Mouse (Mus musculus) kidney, adult 8-10 months (tissue): ENCODE measurements around the gene Ptpn22.

Source experiments
- DNase-seq, 2 experiments: peaks; one replicate each; pipeline ENCODE4 v3.0.0; 2022

The Ptpn22 gene

DNA sequence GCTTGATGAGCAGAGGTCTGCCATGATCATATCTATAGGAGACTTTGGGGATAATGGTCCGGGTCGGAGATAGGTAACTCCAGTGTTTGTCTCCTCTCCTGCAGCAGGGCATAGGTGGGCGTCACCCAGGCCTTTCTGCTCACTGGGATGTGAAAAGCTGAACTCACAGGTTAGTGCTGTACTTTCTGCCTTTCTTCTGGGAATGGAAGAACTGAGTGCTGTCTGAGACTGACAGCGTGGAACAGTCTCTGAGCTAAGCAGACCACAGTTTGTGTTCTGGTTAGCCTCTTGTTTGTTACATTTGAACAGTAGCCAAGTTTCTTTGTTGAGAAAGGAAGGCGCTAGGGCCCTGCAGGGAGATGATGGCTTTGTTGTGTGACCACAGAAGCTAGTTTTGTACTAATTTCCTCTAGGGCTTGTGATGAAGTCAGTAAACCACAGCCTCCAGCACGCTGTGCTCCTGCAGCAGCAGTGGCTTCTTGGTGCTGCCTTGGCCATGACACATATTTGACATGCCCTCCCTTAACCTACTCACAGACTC is 326 bp downstream of the Ptpn22 start:
- DNase-seq: peak in 1 of 2 experiments; percentile 43

DNA sequence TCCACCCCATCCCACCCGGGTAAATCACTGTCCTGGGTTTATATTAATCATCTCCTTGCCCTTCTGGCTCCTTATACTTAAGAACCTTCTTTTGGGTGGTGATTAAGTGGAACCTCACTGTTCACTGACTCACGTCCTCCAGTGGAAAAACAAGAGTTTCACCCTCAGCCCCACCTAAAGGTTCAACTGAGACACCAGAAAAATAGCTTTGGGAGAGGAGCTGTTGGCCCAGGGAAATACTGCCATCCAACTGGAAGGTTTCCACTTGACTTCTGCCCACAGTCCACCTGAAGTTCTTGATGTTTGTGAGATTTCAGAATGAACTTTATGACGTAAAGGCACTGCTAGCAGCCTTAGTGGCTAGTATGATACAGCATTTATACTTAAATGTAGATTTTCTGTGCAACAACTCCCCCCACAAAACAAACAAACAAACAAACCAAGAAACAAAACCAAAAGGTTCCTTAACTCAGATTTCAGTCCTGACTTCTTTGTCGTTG is 3.2 kb downstream of the Ptpn22 start:
- no peak for DNase-seq

DNA sequence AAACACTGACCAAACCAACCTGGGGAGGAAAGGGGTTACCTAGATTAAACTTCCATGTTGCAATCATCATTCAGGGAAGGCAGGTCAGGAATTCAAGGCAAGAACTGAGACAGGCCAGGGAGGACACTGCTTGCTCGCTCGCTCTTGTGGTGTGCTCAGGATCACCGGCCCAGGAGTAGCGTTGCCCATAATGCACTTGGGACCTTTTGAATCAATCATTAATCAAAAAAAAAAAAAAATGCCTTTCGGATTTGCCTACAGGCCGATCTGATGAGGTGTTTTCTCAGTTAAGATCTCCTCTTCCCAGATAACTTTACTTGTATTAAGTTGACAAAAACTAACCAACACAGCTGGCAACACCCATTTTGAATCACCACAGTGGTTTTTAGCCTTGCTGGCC is 4.6 kb downstream of the Ptpn22 start:
- peak; percentile 39 to 42 for DNase-seq

DNA sequence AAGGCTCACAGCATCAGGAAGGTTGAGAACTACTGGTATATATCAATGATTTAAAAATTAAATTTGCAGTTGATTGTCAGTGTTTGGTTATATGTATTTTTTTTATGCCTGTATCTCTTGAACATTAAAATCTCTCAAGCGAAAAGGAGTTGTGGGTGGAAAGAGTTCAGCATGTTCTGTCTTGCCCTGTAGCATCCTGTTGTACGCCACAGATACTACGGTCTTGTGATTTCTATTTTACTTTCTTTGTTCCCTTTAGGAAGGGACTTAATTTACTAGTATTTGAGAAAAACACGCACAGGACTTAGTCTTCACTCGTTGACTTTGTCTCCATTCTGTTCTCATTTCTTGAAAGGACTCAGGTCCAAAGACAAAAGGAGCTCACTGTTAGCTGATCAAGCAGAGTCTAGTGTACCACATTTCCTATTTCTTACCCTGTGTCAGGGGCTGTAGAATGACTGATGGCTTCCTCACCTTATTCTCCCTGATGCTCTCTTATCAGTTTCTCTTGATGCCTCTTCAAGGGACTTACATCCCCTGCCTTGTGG is 7.9 kb downstream of the Ptpn22 start:
- DNase-seq: no peak

DNA sequence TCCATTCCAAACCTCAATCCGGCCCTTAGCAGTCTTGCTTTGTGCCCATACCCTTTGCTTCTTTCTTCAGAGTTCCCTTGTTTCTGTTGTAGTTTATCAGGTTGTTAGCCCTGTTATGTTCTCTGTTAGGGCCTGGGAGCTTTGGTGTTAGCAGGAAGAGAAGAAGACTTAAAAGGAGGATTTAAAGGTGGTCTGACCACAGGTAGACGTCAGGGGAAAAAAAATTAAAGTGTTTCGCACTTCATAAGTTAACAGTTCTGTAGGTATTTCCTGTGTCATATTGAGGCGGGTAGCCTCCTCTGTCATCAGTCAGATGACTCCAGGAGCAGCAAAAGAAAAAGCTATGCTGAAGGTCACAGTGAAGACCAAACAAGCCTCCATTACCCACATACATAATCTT is 8.4 kb downstream of the Ptpn22 start:
- DNase-seq: no peak

DNA sequence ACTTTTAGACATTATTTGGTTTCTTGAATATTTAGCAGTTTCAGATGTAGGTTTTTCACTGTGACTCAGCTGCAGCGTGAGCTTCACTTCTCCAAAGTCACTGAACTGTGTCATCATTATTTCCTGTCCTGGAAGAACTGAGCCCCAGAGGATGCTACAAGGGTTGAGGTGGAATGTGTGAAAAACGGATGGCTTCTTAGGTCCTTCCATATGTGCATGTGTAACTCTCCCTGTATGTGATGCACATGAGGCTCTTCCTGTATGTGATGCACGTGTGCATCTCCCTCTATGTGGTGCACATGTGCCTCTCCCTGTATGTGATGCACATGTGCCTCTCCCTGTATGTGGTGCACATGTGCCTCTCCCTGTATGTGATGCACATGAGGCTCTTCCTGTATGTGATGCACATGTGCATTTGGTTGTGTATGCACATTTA is 13.1 kb downstream of the Ptpn22 start:
- DNase-seq: no peak

DNA sequence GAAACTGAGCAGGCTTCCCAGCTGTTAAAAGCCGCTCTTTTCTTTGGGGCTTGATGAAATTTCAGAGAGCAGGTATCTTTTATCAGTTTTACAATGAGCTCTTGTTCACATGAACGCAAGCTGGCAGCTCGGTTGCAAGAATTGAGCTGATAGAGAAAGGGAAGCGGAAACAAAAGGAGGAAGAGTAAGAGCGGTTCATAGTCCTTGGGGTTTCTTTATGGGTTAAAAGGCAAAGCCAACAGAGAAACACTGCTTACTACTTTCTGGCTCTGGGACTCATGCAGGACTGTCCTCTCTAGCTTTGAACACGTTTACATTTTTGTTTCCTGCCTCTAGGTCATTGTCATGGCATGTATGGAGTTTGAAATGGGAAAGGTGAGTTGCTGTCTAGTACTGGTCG is 14.7 kb downstream of the Ptpn22 start:
- no peak for DNase-seq

DNA sequence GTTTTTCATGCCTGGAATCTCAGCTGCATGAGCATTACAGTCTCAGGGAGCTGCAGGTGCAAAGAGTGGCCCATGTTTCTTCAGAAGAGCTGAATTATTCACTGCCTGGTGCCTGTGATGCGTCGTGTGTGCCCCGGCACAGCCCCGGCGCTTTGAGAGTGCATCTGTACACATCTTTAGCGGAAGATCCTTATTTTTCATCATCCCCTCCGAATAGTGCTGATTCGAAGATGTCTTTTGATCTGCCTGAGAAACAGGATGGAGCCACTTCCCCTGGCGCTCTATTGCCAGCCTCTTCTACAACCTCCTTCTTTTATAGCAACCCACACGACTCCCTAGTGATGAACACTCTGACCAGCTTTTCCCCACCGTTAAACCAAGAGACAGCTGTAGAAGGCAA is 26.4 kb downstream of the Ptpn22 start:
- no peak for DNase-seq

DNA sequence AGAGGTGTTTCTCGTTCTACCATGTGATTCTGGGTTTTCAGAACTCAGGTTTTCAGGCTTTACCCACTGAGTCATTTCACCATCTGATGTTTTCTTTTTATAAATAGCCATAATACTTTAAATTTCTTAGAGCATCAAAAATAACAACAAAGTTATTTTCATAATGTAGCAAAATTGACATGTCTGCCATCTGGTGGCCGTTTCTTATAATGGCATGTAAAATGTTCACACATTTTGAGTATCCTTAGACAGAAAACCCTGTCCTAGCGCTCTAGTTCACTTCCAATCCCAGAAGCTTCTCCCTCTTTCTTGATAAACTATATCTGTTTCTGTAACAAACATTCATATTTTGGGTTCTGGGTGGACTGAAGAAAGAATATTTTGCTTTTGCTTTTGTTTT is 28.0 kb downstream of the Ptpn22 start:
- DNase-seq: peak; percentile 17 to 23

DNA sequence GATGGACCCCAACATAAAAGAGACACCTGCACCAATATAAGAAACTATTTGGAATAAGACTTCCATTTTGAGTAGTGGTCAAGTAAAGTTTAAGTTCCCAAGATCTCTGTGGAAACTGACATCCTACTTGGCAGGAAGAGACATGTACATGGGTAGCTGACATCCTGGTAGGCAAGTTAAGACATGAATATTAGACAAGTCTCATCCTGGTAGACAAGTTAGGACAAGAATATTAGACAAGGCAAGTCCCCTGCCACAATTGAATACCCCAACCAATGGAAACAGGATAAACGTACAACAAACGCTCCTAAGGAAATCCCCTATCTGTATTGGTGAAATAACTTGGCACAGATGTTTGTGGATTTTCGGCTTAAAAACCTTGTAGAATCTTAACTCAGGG is 33.8 kb downstream of the Ptpn22 start:
- DNase-seq: no peak

DNA sequence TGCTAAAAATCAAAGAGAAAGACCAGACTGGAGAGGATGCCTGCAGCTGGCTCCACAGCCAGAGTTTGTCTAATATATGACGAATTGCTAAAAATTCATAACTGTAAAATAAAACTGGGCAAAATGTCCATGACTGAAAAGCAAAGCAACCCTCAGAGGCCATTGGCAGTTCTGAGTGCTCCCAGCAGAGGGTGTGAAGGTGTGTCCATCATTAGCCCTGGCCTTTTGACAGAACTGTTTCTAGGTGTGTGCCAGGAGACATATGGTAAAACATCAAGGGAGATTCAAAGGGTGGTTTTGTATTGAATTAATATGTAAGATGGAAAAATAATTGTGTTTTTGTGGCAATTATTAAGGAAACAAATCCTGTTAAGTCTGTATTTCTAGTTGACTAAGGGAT is 45.1 kb downstream of the Ptpn22 start:
- DNase-seq: peak; percentile 22 to 53

DNA sequence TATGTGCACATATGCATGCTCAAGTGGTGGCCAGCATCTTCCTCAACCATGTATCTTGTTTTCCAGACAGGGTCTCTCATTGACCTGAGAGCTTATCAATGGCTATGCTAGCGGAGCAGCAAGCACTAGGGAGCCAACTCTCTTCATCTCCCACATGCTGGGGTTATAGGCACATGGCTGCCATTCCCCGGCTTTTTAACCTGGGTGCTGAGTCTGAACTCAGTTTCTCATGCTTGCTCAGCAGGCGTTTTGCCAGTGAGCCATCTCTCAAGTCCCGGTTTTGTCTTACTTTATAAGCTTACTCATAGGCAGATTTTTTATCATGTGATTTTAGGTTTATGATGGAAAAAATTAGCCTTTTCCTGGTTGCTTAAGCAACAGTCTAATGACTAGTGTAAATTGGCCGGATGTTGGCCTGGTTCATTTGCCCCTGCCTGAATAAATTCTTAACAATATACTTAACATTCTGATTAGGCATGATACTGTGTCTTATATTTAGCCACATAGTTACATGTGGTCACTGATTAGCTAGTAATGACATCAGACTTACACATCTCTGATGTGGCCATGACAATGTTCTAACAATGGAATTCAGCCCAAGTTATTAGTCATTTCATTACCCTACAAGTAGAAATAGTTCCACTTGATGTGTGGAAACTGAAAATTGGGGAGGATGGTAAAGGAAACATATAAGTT is 47.9 kb downstream of the Ptpn22 start:
- DNase-seq: no peak

DNA sequence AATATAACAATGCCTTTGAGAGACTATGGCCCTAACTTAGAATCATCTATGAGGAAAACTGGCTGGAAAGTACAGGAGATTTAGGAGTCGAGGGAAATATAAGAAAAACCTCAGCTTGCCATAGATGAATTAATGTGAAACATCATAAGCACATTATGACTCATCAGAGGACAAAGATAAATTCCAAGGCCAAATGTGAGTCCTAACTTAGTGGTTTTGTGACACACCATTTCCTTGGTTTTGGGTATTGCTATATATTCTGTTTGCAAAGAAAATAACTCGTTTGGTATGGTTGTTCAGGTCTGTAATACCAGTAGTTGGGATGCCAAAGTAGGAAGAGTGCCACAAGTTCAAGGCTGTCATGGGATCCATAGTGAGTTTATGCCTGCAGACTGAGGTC is 49.2 kb downstream of the Ptpn22 start:
- DNase-seq: no peak

DNA sequence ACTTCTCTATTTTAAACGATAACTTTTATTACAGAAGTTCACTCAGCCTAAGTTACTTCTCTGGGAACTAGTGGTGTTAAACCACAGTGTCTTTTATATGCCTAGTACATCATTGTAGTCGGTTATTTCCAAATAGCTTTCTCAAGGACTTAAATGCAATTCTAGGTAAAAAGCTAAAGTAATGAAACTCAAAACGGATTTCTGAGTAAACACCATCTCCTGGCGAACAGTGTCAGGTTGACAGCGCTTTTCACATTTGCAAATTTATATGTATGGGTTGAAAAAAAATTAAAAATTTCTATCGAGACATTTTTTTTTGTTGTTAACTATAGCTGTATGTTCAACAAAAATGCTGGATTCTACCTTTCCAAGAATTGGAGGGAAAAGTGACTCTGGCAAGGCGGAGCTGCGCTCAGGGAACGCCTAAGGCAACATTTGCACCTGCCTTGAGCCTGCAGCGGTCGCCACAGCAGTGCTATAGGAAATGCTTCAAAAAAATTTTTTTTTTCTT is 53.9 kb downstream of the Ptpn22 start:
- DNase-seq: peak; percentile 14 to 28

DNA sequence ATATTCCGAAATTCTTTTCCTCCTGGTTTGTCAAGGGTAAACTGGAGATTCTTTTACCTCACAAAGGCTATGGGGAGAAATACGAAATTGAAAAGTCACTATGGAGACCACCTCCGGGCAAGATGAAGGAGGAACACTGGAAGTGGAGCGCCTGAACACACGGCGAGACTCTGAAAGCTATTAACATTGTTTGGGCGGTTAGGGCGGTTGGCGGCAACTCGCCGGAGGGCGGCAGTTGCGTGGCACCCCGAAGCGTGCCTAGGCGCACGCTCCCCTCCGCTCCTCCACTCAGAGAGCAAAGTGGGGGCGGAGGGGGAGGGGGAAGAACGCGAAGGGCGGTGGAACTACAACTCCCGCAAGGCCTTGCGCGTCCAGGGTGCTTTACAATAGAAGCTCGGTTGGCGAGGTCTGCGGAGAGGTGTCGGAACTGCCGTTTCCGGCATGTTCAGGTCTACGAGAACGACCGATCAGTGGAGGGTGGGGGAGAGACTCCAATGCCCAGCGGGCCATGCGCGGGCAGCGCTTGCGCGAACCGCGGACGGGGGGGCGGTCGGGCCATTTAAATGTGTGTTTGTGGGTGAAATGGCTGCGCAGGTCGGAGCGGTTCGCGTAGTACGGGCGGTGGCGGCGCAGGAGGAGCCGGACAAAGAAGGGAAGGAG is 54.5 kb downstream of the Ptpn22 start, which contains the start of gene Rsbn1:
Gene Rsbn1, plus strand, starts transcription at position 111 of the 660 bp plus-strand sequence.
- peak; percentile 98 to 99 for DNase-seq

DNA sequence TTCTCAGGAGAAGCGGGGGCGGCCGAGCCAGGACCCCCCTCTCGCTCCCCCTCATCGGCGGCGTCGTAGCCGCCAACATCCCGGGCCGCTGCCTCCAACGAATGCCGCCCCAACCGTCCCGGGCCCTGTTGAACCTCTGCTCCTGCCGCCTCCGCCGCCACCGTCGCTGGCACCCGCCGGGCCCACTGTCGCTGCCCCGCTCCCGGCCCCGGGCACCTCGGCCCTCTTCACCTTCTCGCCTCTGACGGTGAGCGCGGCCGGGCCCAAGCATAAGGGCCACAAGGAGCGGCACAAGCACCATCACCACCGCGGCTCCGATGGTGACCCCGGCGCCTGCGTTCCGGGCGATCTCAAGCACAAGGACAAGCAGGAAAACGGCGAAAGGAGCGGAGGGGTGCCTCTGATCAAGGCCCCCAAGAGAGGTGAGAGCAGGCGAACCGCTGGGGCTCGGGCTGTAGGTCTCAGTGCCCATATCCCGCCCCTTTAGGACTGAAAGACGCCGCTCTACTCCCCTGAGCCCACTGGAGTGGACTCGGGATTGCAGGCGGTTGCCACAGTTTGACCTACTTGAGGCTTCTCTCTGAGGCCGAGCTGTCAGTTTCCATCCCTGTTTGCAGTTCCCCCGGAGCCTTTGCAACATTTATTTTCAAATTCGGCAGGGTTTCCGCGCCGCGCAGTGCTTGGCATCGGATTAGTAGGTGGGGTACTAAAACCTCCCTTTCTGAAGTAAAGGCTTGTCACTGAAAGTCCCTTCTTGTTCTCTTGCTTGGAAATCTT is 55.3 kb downstream of the Ptpn22 start:
- peak in 1 of 2 experiments; percentile 44 for DNase-seq

DNA sequence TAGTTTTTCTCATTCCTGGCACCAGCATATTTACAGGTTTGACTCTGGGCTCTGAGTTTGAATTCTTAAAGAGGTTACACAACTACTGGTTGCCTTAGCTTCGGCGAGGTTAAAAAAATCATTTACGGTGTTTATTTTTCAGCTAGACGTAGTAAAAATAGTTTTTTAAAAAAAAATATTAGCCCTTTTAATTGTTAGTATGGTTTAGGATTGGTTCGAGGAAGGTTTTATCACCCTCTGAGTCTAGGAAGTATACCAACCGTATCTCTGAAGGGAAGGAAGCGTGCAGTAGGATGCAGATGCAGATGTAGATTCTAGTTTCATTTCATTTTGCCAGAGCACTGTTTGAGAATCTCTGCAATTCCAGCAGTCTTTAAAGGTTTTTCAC is 55.9 kb downstream of the Ptpn22 start:
- DNase-seq: no peak

DNA sequence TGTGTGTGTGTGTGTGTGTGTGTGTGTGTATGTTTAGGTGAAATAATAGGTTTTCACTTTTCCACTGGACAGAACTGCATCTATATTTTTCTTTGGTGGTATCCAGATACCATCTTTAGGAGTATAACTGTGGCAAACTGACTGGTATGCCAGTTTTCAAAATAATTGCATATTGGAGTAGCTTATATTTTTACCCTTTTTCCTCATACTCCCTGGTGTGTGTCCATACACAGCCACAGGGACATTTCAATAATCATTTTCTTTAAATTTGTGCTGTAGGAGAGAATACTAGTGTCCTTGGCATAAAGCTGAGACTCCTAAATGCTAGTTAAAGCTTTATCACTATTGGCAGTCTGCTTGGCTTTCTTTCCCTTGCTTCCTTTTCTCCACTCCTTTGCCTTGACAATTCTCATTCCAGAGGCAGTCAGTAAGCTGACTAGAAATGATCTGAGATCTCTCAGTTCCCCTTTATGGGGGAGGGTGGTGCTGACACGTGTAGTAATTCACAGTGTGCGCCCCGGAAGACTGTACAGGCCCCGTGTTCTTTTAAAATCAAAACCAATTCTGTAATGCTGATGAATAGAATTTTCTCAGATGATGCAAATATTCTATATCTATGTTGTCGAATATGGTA is 56.7 kb downstream of the Ptpn22 start:
- DNase-seq: no peak

DNA sequence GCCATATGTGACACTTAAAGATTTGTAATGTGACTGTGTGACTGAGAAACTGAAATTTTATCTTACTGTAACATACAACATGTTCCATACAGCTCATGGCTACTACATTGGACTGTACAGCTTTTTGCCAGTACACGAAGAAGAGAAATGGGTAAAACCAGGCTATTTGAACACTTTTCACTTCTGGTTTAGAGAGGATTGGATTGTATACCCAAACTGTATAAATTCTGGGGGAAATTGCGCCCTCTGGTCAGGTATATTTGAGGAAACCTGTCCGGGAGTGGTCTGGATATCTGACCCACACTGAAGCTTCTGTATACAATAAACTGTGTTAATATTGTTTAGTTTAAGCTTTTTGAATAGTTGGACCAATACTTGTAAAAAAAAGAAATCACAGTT is 57.2 kb downstream of the Ptpn22 start:
- DNase-seq: no peak

DNA sequence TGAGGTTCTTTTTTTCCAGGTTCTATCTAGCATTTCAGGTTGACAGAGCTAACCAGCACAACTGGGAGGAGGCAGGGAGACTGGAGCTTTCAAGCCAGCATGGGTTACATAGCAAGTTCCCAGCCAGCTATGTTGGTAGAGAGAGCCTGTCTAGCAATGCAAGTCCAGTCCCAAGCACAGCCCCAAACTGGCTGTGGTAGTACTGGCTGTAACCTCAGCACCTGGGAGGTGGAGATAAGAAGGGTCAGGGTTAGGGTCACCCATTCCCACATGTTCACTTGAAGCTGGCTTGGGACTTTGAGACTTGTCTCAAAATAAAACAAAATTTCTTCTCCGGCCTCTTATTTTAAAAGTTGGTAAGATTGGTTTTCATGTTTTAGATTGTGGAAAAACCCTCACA is 60.5 kb downstream of the Ptpn22 start:
- no peak for DNase-seq

DNA sequence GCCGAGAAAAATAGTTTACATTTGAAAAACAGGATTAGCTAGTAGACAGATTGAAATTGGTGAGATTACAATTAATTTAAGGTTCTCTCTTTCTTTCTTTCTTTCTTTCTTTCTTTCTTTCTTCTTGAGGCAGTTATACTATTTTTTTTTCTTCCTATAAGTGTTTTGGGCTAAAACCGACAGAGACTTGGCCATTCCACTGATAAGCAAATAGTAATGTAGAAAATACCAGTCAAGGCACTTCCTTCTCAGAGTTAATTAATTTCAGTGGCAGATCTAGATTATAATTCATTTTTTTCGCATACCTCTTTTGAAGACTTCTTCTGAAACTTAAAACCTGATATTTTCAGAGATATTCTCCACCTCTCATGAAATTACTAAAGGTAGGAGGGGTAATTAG is 65.7 kb downstream of the Ptpn22 start:
- DNase-seq: no peak

DNA sequence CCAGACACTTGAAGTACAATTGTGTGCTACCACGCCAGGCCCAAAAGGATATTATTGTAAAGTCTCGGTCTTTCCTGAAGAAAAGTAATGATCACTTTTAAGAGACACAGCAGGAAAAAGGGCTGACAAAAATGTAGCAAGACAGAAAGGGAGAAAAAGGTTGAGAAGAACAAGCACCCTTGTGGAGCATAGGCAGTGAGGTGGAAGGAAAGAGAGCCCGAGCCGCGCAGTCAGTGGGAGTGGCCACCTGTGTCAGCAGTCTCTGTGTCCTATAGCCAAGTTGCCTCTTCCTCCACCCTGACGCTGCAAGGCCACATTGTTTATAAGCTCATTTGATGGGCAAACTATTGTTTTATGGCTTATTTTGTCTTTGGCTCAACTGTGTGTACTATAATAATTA is 67.9 kb downstream of the Ptpn22 start:
- no peak for DNase-seq
